Mouse (Mus musculus) olfactory bulb, adult 2 months (tissue): ENCODE results near the gene Notch1. TPM values are rescaled to one million over a fixed set of nuclear protein-coding genes. Genes with fewer than 3 reads are reported as not detected.

Experiments
- H3K27ac ChIP-seq: fragments of 200-500 bp; 2 replicates; pipeline ENCODE4 v1.5.1; 2012; ENCODE audit warnings: low read depth, low read length; ENCODE audit not compliant: insufficient read depth
- H3K4me1 ChIP-seq: fragments of 200-500 bp; 2 replicates; pipeline ENCODE4 v1.6.1; 2012; ENCODE audit warnings: low read length; ENCODE audit not compliant: control insufficient read depth, insufficient read depth
- H3K4me3 ChIP-seq: fragments of 200-500 bp; 2 replicates; pipeline ENCODE4 v1.5.1; 2012; ENCODE audit warnings: mild to moderate bottlenecking, low read depth, low read length, moderate library complexity; ENCODE audit not compliant: insufficient read depth
- CTCF ChIP-seq: fragments of 200-500 bp; IDR thresholded peaks from 2 replicates; pipeline ENCODE4 v1.5.1; 2012; ENCODE audit warnings: low read depth, mild to moderate bottlenecking, low read length, moderate library complexity; ENCODE audit not compliant: insufficient read depth
- POLR2A ChIP-seq: fragments of 200-500 bp; IDR thresholded peaks from 2 replicates; pipeline ENCODE4 v1.6.1; 2012; ENCODE audit warnings: mild to moderate bottlenecking, low read depth, low read length, moderate library complexity; ENCODE audit not compliant: insufficient read depth
- WGBS: fragments of 180-500 bp; shearing (Covaris S2); methylation state at CpG from one replicate; pipeline ENCODE4 v1.1.7; 2018; 5-methylcytosine and 5-hydroxymethylcytosine counted together
- polyA plus RNA-seq: library from polyadenylated mRNA; stranded (reverse); fragments of >200 nt; gene quantifications from 2 replicates; pipeline ENCODE4 v1.2.4, GENCODE M21; 2012; ENCODE audit warnings: low replicate concordance; ENCODE audit not compliant: missing spikeins, insufficient read depth, insufficient read length

The Notch1 gene
- polyA plus RNA-seq, 1 experiment, result not detected

DNA sequence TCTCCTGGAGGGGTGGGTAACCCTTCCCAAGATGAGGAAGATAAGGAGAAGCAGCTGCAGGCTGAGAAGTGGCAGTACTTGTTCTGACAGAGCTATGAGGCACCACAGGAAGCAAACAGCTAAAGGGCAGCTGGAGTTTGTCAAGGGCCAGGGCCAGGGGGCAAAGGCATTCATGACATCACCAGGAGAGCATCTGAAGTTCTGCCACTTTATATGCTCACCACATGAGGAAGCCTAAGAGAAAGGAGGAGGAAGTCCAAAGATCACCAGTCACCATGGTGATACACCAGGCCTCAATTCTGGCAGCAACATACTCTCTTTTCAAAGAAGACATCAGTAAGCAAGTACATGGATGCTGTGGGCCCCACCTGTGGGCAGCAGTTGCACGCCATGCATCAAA is 93.4 kb downstream of the Notch1 start:
- H3K27ac ChIP-seq, result no peak overlapping the region
- H3K4me3 ChIP-seq, result no peak overlapping the region
- WGBS, result 87% methylated on average over 1 of the region's 1 CpGs
- TF ChIP-seq CTCF, result no peak
- no peak for TF ChIP-seq POLR2A
- no peaks in the 10 kb centered on the region for H3K4me1 ChIP-seq

- no peak overlapping the region for H3K4me3 ChIP-seq
- 89% methylated on average over 2 of the region's 2 CpGs for WGBS
- no peaks in the 10 kb centered on the region for H3K4me1 ChIP-seq
- no peak for TF ChIP-seq POLR2A
- no peak for TF ChIP-seq CTCF
- H3K27ac ChIP-seq, result no peak overlapping the region
Observed at GRCm38 (mm10) chr2:26421969-26422368, 94.5 kb downstream of the Notch1 start.

GRCm38 (mm10) chr2:26418120-26418519 is 98.3 kb downstream of the Notch1 start:
- no peak for TF ChIP-seq POLR2A
- no peak for TF ChIP-seq CTCF
- Histone ChIP-seq H3K27ac (no peak overlapping the region), H3K4me1 (no peaks in the 10 kb centered on the region), H3K4me3 (no peak overlapping the region)
- WGBS, result 82% methylated on average over 1 of the region's 1 CpGs

DNA sequence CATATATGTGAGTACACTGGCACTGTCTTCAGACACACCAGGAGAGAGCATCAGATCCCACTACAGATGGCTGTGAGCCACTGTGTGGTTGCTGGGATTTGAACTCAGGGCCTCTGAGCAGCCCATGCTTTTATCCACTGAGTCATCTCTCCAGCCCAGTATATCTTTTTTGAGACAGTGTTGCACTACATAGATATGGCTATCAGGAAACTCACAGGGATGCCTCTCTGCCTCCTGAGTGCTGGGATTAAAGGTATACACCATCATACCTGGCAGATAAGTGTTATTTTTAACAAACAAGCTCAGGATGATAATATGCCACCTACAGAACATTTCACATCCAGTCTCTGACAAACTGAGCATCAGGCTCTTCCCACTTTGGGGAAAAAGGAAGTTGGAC is 99.4 kb downstream of the Notch1 start:
- H3K4me3 ChIP-seq, result no peak overlapping the region
- no peak overlapping the region for H3K27ac ChIP-seq
- TF ChIP-seq CTCF (no peak), POLR2A (no peak)
- no peaks in the 10 kb centered on the region for H3K4me1 ChIP-seq

GRCm38 (mm10) chr2:26410931-26411411 is 105.5 kb downstream of the Notch1 start:
- H3K4me1 ChIP-seq, result peaks cover 20% of the 10 kb centered on the region
- no peak for TF ChIP-seq POLR2A
- no peak for TF ChIP-seq CTCF
- 35% methylated on average over 5 of the region's 5 CpGs for WGBS
- no peak overlapping the region for H3K27ac ChIP-seq
- no peak overlapping the region for H3K4me3 ChIP-seq

GRCm38 (mm10) chr2:26410091-26410490 is 106.4 kb downstream of the Notch1 start:
- Histone ChIP-seq H3K4me1 (peaks cover 22% of the 10 kb centered on the region), H3K4me3 (no peak overlapping the region), H3K27ac (no peak overlapping the region)
- TF ChIP-seq POLR2A, result no peak
- TF ChIP-seq CTCF, result no peak
- WGBS, result 68% methylated on average over 5 of the region's 5 CpGs

GRCm38 (mm10) chr2:26409362-26409761 is 107.1 kb downstream of the Notch1 start:
- H3K4me3 ChIP-seq, result no peak overlapping the region
- TF ChIP-seq CTCF, result no peak
- no peak for TF ChIP-seq POLR2A
- WGBS, result 59% methylated on average over 3 of the region's 3 CpGs
- H3K4me1 ChIP-seq, result peaks cover 22% of the 10 kb centered on the region
- no peak overlapping the region for H3K27ac ChIP-seq

DNA sequence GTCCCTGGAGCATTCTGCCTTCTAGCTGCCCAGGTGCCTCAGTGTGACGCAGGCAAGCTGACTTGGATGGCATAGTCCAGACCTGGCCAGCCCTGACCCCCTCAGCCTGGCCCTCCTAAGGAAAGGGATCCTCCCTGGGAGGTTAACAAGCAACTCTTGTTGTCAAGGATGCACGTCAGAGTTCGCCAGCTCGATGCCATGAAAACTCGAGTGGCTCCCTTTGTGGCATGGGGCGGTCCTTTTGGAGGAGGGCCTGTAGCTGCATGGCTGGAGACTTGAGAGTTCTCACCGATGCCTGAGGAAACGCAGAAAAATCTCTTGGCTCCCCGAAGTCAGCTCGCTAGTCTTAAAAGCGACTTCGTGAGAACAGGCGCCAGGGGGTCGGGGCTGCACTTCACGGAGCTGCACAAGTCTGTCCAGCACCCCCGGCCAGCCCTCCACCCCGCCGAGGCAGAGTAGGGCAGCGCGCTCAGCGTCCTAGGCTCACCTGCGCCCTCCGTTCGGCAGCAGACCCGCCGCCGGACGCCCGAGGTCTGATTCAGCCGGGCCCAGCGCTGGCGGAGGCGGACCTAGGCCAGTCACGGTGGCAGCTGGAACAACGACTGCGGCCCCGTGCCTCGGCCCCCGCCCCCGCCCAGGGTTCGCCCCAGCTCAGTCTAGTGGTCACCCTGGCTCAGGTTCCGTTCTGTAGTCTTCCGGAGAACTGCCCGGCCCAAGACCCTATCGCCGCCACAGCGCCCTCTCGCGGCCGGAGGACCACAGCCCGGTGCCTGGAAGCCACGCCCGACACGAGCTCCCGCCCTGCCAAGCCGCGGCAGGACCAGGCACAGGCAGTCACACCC is 107.7 kb downstream of the Notch1 start, which contains the start of gene Inpp5e:
Gene Inpp5e (minus strand): TSS at position 689 of the 842 bp plus-strand sequence.
- Histone ChIP-seq H3K4me1 (peaks cover 23% of the 10 kb centered on the region), H3K27ac (peak within 1 kb of the TSS; percentile 22; the same call in 1 of the 2 replicates), H3K4me3 (peak within 1 kb of the TSS; percentile 67)
- TF ChIP-seq POLR2A, result peak; percentile 19; the same call in 1 of the 2 replicates
- peak; percentile 71 for TF ChIP-seq CTCF
- WGBS, result under 1% methylated on average over 57 of the region's 57 CpGs

Other genes with a start within 250 kb of the Notch1 start
- not detected in 2 replicates for gene Ccdc187, start 222.1 kb downstream of the Notch1 start, polyA plus RNA-seq
- 357 TPM in 1 of 2 replicates, not detected in the other for gene Gpsm1, start 201.1 kb downstream of the Notch1 start, polyA plus RNA-seq
- gene Dnlz, start 164.6 kb downstream of the Notch1 start, polyA plus RNA-seq, result not detected in 2 replicates
- gene Card9, start 155.7 kb downstream of the Notch1 start, polyA plus RNA-seq, result not detected in 2 replicates
- gene Snapc4, start 136.0 kb downstream of the Notch1 start, polyA plus RNA-seq, result not detected in 2 replicates
- gene Entr1, start 127.3 kb downstream of the Notch1 start, polyA plus RNA-seq, result not detected in 2 replicates
- 415 TPM in 1 of 2 replicates, not detected in the other for gene Pmpca, start 127.3 kb downstream of the Notch1 start, polyA plus RNA-seq
- gene Inpp5e, start 107.5 kb downstream of the Notch1 start, polyA plus RNA-seq, result not detected in 2 replicates
- gene Sec16a, start 71.4 kb downstream of the Notch1 start, polyA plus RNA-seq, result 122 TPM in 1 of 2 replicates, not detected in the other
- not detected in 2 replicates for gene Egfl7, start 63.4 kb upstream of the Notch1 start, polyA plus RNA-seq
- gene Gm20532, start 70.0 kb upstream of the Notch1 start, polyA plus RNA-seq, result not detected in 2 replicates
- gene Agpat2, start 87.8 kb upstream of the Notch1 start, polyA plus RNA-seq, result not detected in 2 replicates
- gene Fam69b, start 111.8 kb upstream of the Notch1 start, polyA plus RNA-seq, result not detected in 2 replicates
- gene Lcn4, start 154.6 kb upstream of the Notch1 start, polyA plus RNA-seq, result not detected in 2 replicates